9 mouse cellular contexts compared by ENCODE assay signal in genomic region chr11:116294319-116294718, GRCm38 (mm10). TPM values are rescaled to one million over a fixed set of nuclear protein-coding genes. Genes with fewer than 3 reads are reported as not detected.
DNase-seq lines count a peak whose midpoint lies in the region; ATAC-seq lines count a peak whose summit lies in the region.
"Had no signal": no experiment of that assay in that cellular context is flagged by ENCODE, and none has a peak within 500 bp of the region (broad histone marks: within the 10 kb centered on the region; RNA-seq: fewer than 3 reads in every experiment).

No protein-coding gene starts in this region.

- no peak overlapping the region for H3K4me2 ChIP-seq in limb, embryonic 12.5 days
- H3K4me2 ChIP-seq: hindbrain, embryonic 15.5 days had no signal

- no peak overlapping the region for H3K4me3 ChIP-seq in limb, embryonic 12.5 days (replicated peaks)
- H3K4me3 ChIP-seq: hindbrain, embryonic 15.5 days had no signal

- H3K27me3 ChIP-seq in limb, embryonic 12.5 days = no peaks in the 10 kb centered on the region
- H3K27me3 ChIP-seq: hindbrain, embryonic 15.5 days had no signal

- peaks cover 98% of the 10 kb centered on the region for H3K36me3 ChIP-seq in limb, embryonic 12.5 days

- H3K9ac ChIP-seq in limb, embryonic 12.5 days (replicated peaks) = no peak overlapping the region
- H3K9ac ChIP-seq: hindbrain, embryonic 15.5 days had no signal

- no peak overlapping the region for H3K27ac ChIP-seq in limb, embryonic 12.5 days
- H3K27ac ChIP-seq: hindbrain, embryonic 15.5 days had no signal

- intact Hi-C loops in left cerebral cortex, postnatal 14 days (cut with DNase I) = loop anchor here (1.0 kb wide), 1 partner anchor 68 kb away; no protein-coding TSS in a partner anchor
- intact Hi-C loops in heart, postnatal 14 days (cut with DNase I) = loop anchor here (1.0 kb wide), 1 partner anchor 68 kb away; no protein-coding TSS in a partner anchor

- no peaks in the 10 kb centered on the region for H3K4me1 ChIP-seq in limb, embryonic 12.5 days (replicated peaks)
- H3K4me1 ChIP-seq: hindbrain, embryonic 15.5 days had no signal

- no peak for ATAC-seq in CD4-positive, CD25-positive, alpha-beta regulatory T cell, adult 4 months
- ATAC-seq in limb, embryonic 12.5 days (ENCODE audit: insufficient number of reproducible peaks, insufficient read depth, low FRiP score, low TSS enrichment, low read depth) = peak; percentile 36; the same call in 1 of the 2 replicates

- WGBS in limb, embryonic 12.5 days = 30% methylated on average over 5 of the region's 5 CpGs

- H3K9me3 ChIP-seq in limb, embryonic 12.5 days = no peaks in the 10 kb centered on the region
- H3K9me3 ChIP-seq: hindbrain, embryonic 15.5 days had no signal

- DNase-seq in CD4-positive, CD25-positive, alpha-beta regulatory T cell, adult 2 months (ENCODE audit: low read depth, low spot score) = peak; percentile 75
- peak; percentile 61 to 65 for DNase-seq in left cerebral cortex, postnatal 14 days (ENCODE audit: low spot score in 2 of 2)
- DNase-seq in left cerebral cortex, adult 11 months (ENCODE audit: low spot score) = no peak
- DNase-seq in brain, adult 2 months (ENCODE audit: low read depth, low spot score) = peak; percentile 71
- peak; percentile 59 to 72 for DNase-seq in heart, postnatal 14 days
- DNase-seq in retina, adult 2 months (ENCODE audit: low read depth, low spot score) = peak; percentile 34

RNA-seq across cellular contexts. Expression of gene Exoc7, which starts 12.7 kb away (rescaled TPM):
- polyA plus RNA-seq in CD4-positive, CD25-positive, alpha-beta regulatory T cell, adult 4 months (2017; shearing (Covaris generic)) = 100 to 1,000 TPM in 1 of 2 experiments, 10 to 100 TPM in 1; 98.4 to 123 TPM
- 100 to 1,000 TPM in 1 of 2 experiments, 10 to 100 TPM in 1; 92.7 to 115 TPM for total RNA-seq in left cerebral cortex, postnatal 14 days (2021)
- 10 to 100 TPM; 44.3 to 52.3 TPM for total RNA-seq in heart, postnatal 14 days (2021)
- polyA plus RNA-seq in limb, embryonic 12.5 days (2016; fragmentation: Nextera tagmentation; extraction: Ambion mirVana) = 77.6 and 82.8 TPM in 2 replicates

RNA-seq across cellular contexts. Expression of gene Galr2, which starts 13.6 kb away (rescaled TPM):
- polyA plus RNA-seq in CD4-positive, CD25-positive, alpha-beta regulatory T cell, adult 4 months (2017; shearing (Covaris generic)) = not detected
- under 1 TPM in 1 of 2 experiments, not detected in 1; 0.18 TPM for total RNA-seq in left cerebral cortex, postnatal 14 days (2021)
- total RNA-seq in heart, postnatal 14 days (2021) = not detected
- 0.20 TPM in 1 of 2 replicates, not detected in the other for polyA plus RNA-seq in limb, embryonic 12.5 days (2016; fragmentation: Nextera tagmentation; extraction: Ambion mirVana)

RNA-seq across cellular contexts. Expression of gene Srp68, which starts 20.3 kb away (rescaled TPM):
- polyA plus RNA-seq in CD4-positive, CD25-positive, alpha-beta regulatory T cell, adult 4 months (2017; shearing (Covaris generic)) = 10 to 100 TPM; 39.5 to 53.9 TPM
- 10 to 100 TPM; 52.0 to 56.4 TPM for total RNA-seq in left cerebral cortex, postnatal 14 days (2021)
- 10 to 100 TPM; 54.4 to 55.6 TPM for total RNA-seq in heart, postnatal 14 days (2021)
- polyA plus RNA-seq in limb, embryonic 12.5 days (2016; fragmentation: Nextera tagmentation; extraction: Ambion mirVana) = 110 and 112 TPM in 2 replicates

RNA-seq across cellular contexts. Expression of gene Foxj1, which starts 40.9 kb away (rescaled TPM):
- not detected for polyA plus RNA-seq in CD4-positive, CD25-positive, alpha-beta regulatory T cell, adult 4 months (2017; shearing (Covaris generic))
- total RNA-seq in left cerebral cortex, postnatal 14 days (2021) = 1 to 10 TPM; 4.2 to 5.5 TPM
- total RNA-seq in heart, postnatal 14 days (2021) = 1 to 10 TPM in 1 of 2 experiments, under 1 TPM in 1; 0.07 to 1.5 TPM
- polyA plus RNA-seq in limb, embryonic 12.5 days (2016; fragmentation: Nextera tagmentation; extraction: Ambion mirVana) = 0.18 TPM in 2 replicates

RNA-seq across cellular contexts. Expression of gene Evpl, which starts 56.4 kb away (rescaled TPM):
- not detected for polyA plus RNA-seq in CD4-positive, CD25-positive, alpha-beta regulatory T cell, adult 4 months (2017; shearing (Covaris generic))
- under 1 TPM; 0.68 to 0.97 TPM for total RNA-seq in left cerebral cortex, postnatal 14 days (2021)
- total RNA-seq in heart, postnatal 14 days (2021) = under 1 TPM; 0.83 to 0.93 TPM
- polyA plus RNA-seq in limb, embryonic 12.5 days (2016; fragmentation: Nextera tagmentation; extraction: Ambion mirVana) = 2.4 and 3.3 TPM in 2 replicates
